Mouse (Mus musculus) hindbrain, embryonic 14.5 days (tissue): ENCODE measurements around the gene P2rx4. TPM values are rescaled to one million over a fixed set of nuclear protein-coding genes. Genes with fewer than 3 reads are reported as not detected.
A peak's percentile ranks its signal among the peaks of the same experiment; 100 is the strongest.

Experiments
- ATAC-seq: fragments of 200-750 bp; cut with Nextera tagmentation; 2 replicates; pipeline ENCODE4 v1.8.0; 2017; ENCODE audit warnings: moderate number of reproducible peaks, mild to moderate bottlenecking, moderate TSS enrichment, moderate library complexity; ENCODE audit not compliant: low FRiP score
- DNase-seq: peaks from one replicate; pipeline ENCODE4 v3.0.0-alpha.2; 2015; ENCODE audit warnings: low spot score
- H3K27ac ChIP-seq: fragments of 300-500 bp; sonication (generic); 2 replicates; pipeline ENCODE4 v1.5.1; 2014; ENCODE audit warnings: mild to moderate bottlenecking, moderate library complexity
- H3K27me3 ChIP-seq: fragments of 300-500 bp; sonication (generic); 2 replicates; pipeline ENCODE4 v1.6.1; 2014; ENCODE audit warnings: mild to moderate bottlenecking, low read length, mixed read lengths; ENCODE audit not compliant: control insufficient read depth, insufficient read depth
- H3K36me3 ChIP-seq: fragments of 300-500 bp; sonication (generic); replicated peaks from 2 replicates; pipeline ENCODE4 v1.6.1; 2014; ENCODE audit not compliant: control insufficient read depth, insufficient read depth
- H3K4me1 ChIP-seq: fragments of 300-500 bp; sonication (generic); replicated peaks from 2 replicates; pipeline ENCODE4 v1.6.1; 2014; ENCODE audit warnings: antibody characterized with exemption, low read length, mixed read lengths; ENCODE audit not compliant: control insufficient read depth, insufficient read depth
- H3K4me2 ChIP-seq: fragments of 300-500 bp; sonication (generic); replicated peaks from 2 replicates; pipeline ENCODE4 v1.6.1; 2014; ENCODE audit warnings: mild to moderate bottlenecking, moderate library complexity
- H3K4me3 ChIP-seq: fragments of 300-500 bp; sonication (generic); replicated peaks from 2 replicates; pipeline ENCODE4 v1.5.1; 2014; ENCODE audit warnings: mild to moderate bottlenecking, low read length
- H3K9ac ChIP-seq: fragments of 300-500 bp; sonication (generic); 2 replicates; pipeline ENCODE4 v1.6.1; 2014
- H3K9me3 ChIP-seq: fragments of 300-500 bp; sonication (generic); 2 replicates; pipeline ENCODE4 v1.6.1; 2016; ENCODE audit warnings: low read length; ENCODE audit not compliant: control insufficient read depth
- WGBS: fragments of 180-500 bp; shearing (Covaris S2); extraction: QIAGEN DNeasy Blood & Tissue Kit; methylation state at CpG from one replicate; pipeline ENCODE4 v1.1.7; 2014; 5-methylcytosine and 5-hydroxymethylcytosine counted together
- polyA plus RNA-seq: library from polyadenylated mRNA; unstranded; fragments of >200 nt; fragmentation: Nextera tagmentation; extraction: Ambion mirVana; gene quantifications from 2 replicates; pipeline ENCODE4 v1.2.1, GENCODE M21; 2014

P2rx4 gene
- polyA plus RNA-seq, 1 experiment from 2014 or later, result 14.8 TPM

DNA sequence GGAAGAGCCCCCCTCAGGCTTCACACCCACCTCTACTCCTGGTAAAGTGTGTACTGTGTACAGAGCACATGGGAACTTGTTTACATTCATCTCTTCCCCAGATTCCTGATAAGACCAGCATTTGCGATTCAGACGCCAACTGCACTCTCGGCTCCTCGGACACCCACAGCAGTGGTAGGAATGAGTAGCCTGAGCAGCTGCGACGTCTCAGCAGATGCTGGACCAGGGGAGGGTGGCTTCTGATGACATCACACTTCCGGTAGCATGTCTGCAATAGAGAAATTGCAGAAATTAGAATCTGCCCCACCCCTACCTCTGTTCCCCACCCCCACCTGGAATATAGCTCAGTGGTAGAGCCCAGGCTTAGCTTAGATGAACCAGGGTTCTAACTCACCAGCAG, 11.1 kb downstream of the P2rx4 start:
- ATAC-seq (no peak), DNase-seq (no peak)
- no peak overlapping the region for H3K4me2 ChIP-seq
- 89% methylated on average over 7 of the region's 7 CpGs for WGBS
- H3K27me3 ChIP-seq, result no peaks in the 10 kb centered on the region
- no peak overlapping the region for H3K9ac ChIP-seq
- H3K4me3 ChIP-seq, result no peak overlapping the region
- no peaks in the 10 kb centered on the region; the same call in 1 of the 2 replicates for H3K36me3 ChIP-seq
- H3K4me1 ChIP-seq, result no peaks in the 10 kb centered on the region
- H3K9me3 ChIP-seq, result peaks cover 3% of the 10 kb centered on the region; the same call in 1 of the 2 replicates
- no peak overlapping the region for H3K27ac ChIP-seq

GRCm38 (mm10) chr5:122719168-122719567, 11.8 kb downstream of the P2rx4 start:
- H3K9ac ChIP-seq, result no peak overlapping the region
- 95% methylated on average over 8 of the region's 8 CpGs for WGBS
- DNase-seq (no peak), ATAC-seq (no peak)
- no peak overlapping the region for H3K4me2 ChIP-seq
- H3K4me3 ChIP-seq, result no peak overlapping the region
- H3K9me3 ChIP-seq, result peaks cover 4% of the 10 kb centered on the region; the same call in 1 of the 2 replicates
- H3K27ac ChIP-seq, result no peak overlapping the region
- no peaks in the 10 kb centered on the region for H3K27me3 ChIP-seq
- no peaks in the 10 kb centered on the region; the same call in 1 of the 2 replicates for H3K36me3 ChIP-seq
- no peaks in the 10 kb centered on the region for H3K4me1 ChIP-seq

DNA sequence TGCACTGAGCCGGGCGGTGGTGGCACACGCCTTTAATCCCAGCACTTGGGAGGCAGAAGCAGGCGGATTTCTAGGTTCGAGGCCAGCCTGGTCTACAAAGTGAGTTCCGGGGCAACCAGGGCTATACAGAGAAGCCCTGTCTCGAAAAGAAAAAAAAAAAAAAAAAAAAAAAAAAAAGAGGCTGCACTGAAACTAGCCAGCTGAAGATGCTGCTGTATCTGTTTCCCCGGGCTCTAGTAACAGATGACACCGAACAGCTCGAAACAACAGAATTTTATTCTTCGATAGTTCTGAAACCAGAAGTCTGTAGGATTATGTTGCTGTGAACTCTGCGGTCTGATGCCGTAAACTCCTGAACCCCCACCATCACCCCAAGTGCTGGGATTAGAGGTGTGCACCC, 18.1 kb downstream of the P2rx4 start:
- 93% methylated on average over 13 of the region's 13 CpGs for WGBS
- Histone ChIP-seq H3K4me1 (no peaks in the 10 kb centered on the region), H3K4me3 (no peak overlapping the region), H3K4me2 (no peak overlapping the region), H3K9me3 (peaks cover 4% of the 10 kb centered on the region; the same call in 1 of the 2 replicates), H3K9ac (no peak overlapping the region), H3K36me3 (no peaks in the 10 kb centered on the region; the same call in 1 of the 2 replicates), H3K27ac (no peak overlapping the region), H3K27me3 (no peaks in the 10 kb centered on the region)
- no peak for ATAC-seq
- no peak for DNase-seq

DNA sequence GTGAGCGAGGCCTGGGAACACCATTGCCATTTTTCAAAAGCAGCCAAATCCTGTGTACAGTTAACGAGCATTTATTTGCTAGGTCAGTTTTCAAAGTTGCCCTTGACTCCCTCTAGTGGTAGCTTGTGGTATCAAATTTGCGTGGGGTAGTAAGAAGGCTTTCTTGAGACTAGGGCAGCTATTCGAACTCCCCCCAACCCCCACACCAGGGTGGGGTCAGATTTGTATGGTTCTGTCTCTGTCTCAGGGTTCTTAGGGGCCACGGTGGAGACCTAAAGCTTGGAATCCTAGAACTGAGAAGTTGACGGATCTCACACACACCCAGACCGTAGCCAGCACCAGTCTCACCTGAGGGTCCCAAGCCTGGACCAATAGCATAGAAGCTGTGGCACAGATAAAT, 18.7 kb downstream of the P2rx4 start:
- Histone ChIP-seq H3K36me3 (no peaks in the 10 kb centered on the region; the same call in 1 of the 2 replicates), H3K27me3 (no peaks in the 10 kb centered on the region), H3K4me1 (no peaks in the 10 kb centered on the region), H3K27ac (no peak overlapping the region), H3K9ac (no peak overlapping the region), H3K4me3 (no peak overlapping the region), H3K9me3 (peaks cover 4% of the 10 kb centered on the region; the same call in 1 of the 2 replicates), H3K4me2 (no peak overlapping the region)
- DNase-seq (peak; percentile 94), ATAC-seq (peak; percentile 40; the same call in 1 of the 2 replicates)
- WGBS, result 17% methylated on average over 7 of the region's 7 CpGs

GRCm38 (mm10) chr5:122726595-122726994, 19.3 kb downstream of the P2rx4 start:
- H3K36me3 ChIP-seq, result peaks cover 4% of the 10 kb centered on the region; the same call in 1 of the 2 replicates
- DNase-seq (no peak), ATAC-seq (no peak)
- H3K4me3 ChIP-seq, result no peak overlapping the region
- 65% methylated on average over 5 of the region's 5 CpGs for WGBS
- H3K9me3 ChIP-seq, result peaks cover 4% of the 10 kb centered on the region; the same call in 1 of the 2 replicates
- no peaks in the 10 kb centered on the region for H3K27me3 ChIP-seq
- H3K4me2 ChIP-seq, result no peak overlapping the region
- 0 out of 2 replicates have a peak, but pooled peaks cover 2% of the 10 kb centered on the region for H3K4me1 ChIP-seq
- no peak overlapping the region for H3K9ac ChIP-seq
- no peak overlapping the region for H3K27ac ChIP-seq

DNA sequence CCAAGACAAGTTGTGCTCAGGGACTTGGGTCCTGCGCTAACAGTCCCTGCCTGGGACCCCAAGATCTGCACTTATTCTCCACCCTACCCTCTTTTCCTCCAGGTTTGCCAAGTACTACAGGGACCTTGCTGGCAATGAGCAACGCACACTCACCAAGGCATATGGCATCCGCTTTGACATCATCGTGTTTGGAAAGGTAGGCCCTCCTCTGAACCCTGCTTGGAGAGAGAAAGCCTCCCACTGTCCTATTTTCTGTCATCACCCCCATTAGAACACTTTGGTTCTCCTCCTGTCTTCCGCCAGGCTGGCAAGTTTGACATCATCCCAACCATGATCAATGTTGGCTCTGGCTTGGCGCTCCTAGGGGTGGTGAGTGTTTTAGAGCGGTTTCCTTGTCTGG, 19.8 kb downstream of the P2rx4 start:
- WGBS, result 93% methylated on average over 7 of the region's 7 CpGs

DNA sequence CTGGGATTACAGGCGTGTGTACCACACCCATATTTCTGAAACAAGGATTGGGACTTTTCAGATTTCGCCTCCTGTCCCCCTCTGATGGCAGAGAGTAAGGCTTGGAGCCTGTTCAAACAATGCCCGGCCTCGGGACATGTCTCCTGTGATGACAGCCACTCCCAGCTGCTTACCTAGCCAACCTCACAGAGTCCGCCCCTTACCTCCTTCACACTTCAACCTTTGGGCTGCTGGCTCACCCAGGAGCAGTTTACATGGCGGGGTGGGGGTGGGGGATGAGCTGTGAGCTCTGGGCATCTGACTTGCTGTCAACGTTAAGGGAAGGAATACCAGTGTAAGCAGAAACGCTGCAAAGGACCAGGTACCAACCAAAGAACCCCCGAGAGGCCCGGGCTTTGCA, 23.4 kb downstream of the P2rx4 start:
- WGBS, result 89% methylated on average over 10 of the region's 10 CpGs

More for the DNA sequence above, 19.8 kb downstream of the P2rx4 start:
- DNase-seq (no peak), ATAC-seq (no peak)
- peaks cover 4% of the 10 kb centered on the region; the same call in 1 of the 2 replicates for H3K9me3 ChIP-seq
- peaks cover 4% of the 10 kb centered on the region; the same call in 1 of the 2 replicates for H3K36me3 ChIP-seq
- H3K4me1 ChIP-seq, result 0 out of 2 replicates have a peak, but pooled peaks cover 3% of the 10 kb centered on the region
- no peak overlapping the region for H3K4me3 ChIP-seq
- H3K4me2 ChIP-seq, result no peak overlapping the region
- no peaks in the 10 kb centered on the region for H3K27me3 ChIP-seq
- no peak overlapping the region for H3K27ac ChIP-seq
- H3K9ac ChIP-seq, result no peak overlapping the region

DNA sequence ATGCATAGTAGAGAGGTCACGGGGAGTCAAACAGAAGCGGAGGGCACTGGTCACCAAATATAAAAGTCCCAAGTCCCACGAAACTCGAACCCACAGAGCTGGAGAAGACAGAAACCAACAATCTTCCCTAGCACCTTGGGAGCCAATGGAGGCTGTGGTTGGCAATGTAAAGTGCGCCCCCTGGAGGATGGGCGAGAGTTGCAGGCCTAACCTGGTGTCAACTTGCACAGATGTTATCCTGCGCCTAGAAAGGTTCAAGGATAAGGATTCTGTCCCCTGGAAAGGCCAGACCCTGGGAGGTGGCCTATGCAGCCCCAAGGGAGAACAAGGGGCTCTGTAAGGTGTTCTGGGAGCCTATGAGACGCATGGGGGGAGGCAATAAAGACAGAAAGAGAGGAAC, 24.0 kb downstream of the P2rx4 start:
- peaks cover 20% of the 10 kb centered on the region; the same call in 1 of the 2 replicates for H3K36me3 ChIP-seq
- WGBS, result 70% methylated on average over 8 of the region's 8 CpGs
- H3K9me3 ChIP-seq, result no peaks in the 10 kb centered on the region
- DNase-seq, result no peak
- H3K4me2 ChIP-seq, result no peak overlapping the region
- ATAC-seq, result no peak
- H3K27me3 ChIP-seq, result no peaks in the 10 kb centered on the region
- no peak overlapping the region for H3K9ac ChIP-seq
- H3K4me3 ChIP-seq, result no peak overlapping the region
- 0 out of 2 replicates have a peak, but pooled peaks cover 5% of the 10 kb centered on the region for H3K4me1 ChIP-seq
- no peak overlapping the region for H3K27ac ChIP-seq

More for the DNA sequence above, 23.4 kb downstream of the P2rx4 start:
- DNase-seq (no peak), ATAC-seq (no peak)
- no peak overlapping the region for H3K9ac ChIP-seq
- no peak overlapping the region for H3K27ac ChIP-seq
- H3K27me3 ChIP-seq, result no peaks in the 10 kb centered on the region
- 0 out of 2 replicates have a peak, but pooled peaks cover 5% of the 10 kb centered on the region for H3K4me1 ChIP-seq
- H3K9me3 ChIP-seq, result no peaks in the 10 kb centered on the region
- H3K36me3 ChIP-seq, result peaks cover 17% of the 10 kb centered on the region; the same call in 1 of the 2 replicates
- no peak overlapping the region for H3K4me2 ChIP-seq
- H3K4me3 ChIP-seq, result no peak overlapping the region

DNA sequence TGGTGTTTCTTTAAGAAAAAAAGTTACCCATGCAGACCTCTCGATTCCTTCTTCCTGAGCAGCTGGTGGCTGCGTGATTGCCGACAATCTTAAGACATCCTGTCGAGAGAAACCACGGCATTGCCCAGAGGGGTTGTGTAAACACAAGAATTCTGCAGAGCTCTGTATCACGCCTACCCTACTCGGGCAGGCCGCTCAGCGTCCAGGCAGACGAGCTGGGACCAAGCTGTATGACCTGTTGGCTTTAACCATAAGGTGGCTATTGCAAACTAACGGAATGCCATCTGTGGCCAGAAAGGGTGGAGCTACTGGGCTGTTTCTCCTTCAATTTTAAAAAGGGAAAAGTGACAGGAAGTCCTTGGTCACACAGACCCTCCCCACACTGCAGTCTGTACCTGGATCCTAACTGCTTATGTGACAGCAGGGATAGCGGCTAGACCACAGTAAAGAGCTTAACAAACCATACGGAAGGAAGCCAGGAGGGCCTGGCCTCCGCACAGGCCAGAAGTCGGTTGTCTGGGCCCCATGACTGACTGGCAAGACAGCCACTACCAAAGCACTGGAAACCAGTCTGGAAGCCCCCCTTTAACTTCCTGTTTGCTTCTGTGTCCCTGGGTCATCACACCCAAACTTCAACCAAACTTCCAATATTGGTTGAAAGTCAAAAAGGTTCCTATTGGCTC, 24.8 kb downstream of the P2rx4 start:
- Histone ChIP-seq H3K4me3 (no peak overlapping the region), H3K36me3 (peaks cover 28% of the 10 kb centered on the region; the same call in 1 of the 2 replicates), H3K27ac (no peak overlapping the region), H3K4me2 (no peak overlapping the region), H3K4me1 (0 out of 2 replicates have a peak, but pooled peaks cover 5% of the 10 kb centered on the region), H3K9me3 (no peaks in the 10 kb centered on the region), H3K9ac (no peak overlapping the region), H3K27me3 (no peaks in the 10 kb centered on the region)
- no peak for DNase-seq
- no peak for ATAC-seq
- 76% methylated on average over 15 of the region's 15 CpGs for WGBS
